Mouse (Mus musculus) heart, adult 2 months (tissue): ENCODE measurements at regions not wholly inside any gene's neighbourhood (a gene's known extent, or its start where the extent isn't known, plus 50 kb on each side); places are given as distances from the start of the nearest gene placed in this dataset.

ENCODE experiments used
- DNase-seq, 2 experiments: peaks; one replicate each; pipeline ENCODE4 v3.0.0; 2021
- H3K27ac ChIP-seq: fragments of 200-600 bp; 2 replicates; pipeline ENCODE4 v1.8.1; 2022
- H3K27me3 ChIP-seq: fragments of 200-500 bp; 2 replicates; pipeline ENCODE4 v1.6.1; 2012; ENCODE audit warnings: mild to moderate bottlenecking, low read length, inconsistent platforms, mixed read lengths; ENCODE audit not compliant: control insufficient read depth, insufficient read depth
- H3K36me3 ChIP-seq: fragments of 200-500 bp; 2 replicates; pipeline ENCODE4 v1.6.1; 2012; ENCODE audit warnings: low read length, inconsistent platforms; ENCODE audit not compliant: control insufficient read depth, insufficient read depth
- H3K4me1 ChIP-seq: fragments of 200-500 bp; 2 replicates; pipeline ENCODE4 v1.6.1; 2011; ENCODE audit warnings: low read length; ENCODE audit not compliant: control insufficient read depth, insufficient read depth
- H3K4me3 ChIP-seq: fragments of 200-600 bp; 2 replicates; pipeline ENCODE4 v1.8.1; 2022
- H3K79me2 ChIP-seq: fragments of 200-500 bp; replicated peaks from 2 replicates; pipeline ENCODE4 v1.6.1; 2012; ENCODE audit warnings: mild to moderate bottlenecking, inconsistent platforms, low read length, moderate library complexity, mixed read lengths; ENCODE audit not compliant: control insufficient read depth, insufficient read depth
- H3K9ac ChIP-seq: fragments of 200-500 bp; 2 replicates; pipeline ENCODE4 v1.6.1; 2012; ENCODE audit warnings: low read depth, mild to moderate bottlenecking, control low read depth, inconsistent platforms, low read length, mixed read lengths
- CTCF ChIP-seq: fragments of 200-600 bp; IDR thresholded peaks from 2 replicates; pipeline ENCODE4 v1.8.1; 2022; ENCODE audit warnings: antibody characterized with exemption, mild to moderate bottlenecking, moderate library complexity
- EP300 ChIP-seq: fragments of 200-500 bp; IDR thresholded peaks from 2 replicates; pipeline ENCODE4 v1.6.1; 2011; ENCODE audit warnings: low read depth, low read length, control low read depth; ENCODE audit not compliant: insufficient read depth
- POLR2A ChIP-seq: fragments of 200-500 bp; IDR thresholded peaks from 2 replicates; pipeline ENCODE4 v1.6.1; 2011; ENCODE audit warnings: mild to moderate bottlenecking, low read depth, low read length, control low read depth; ENCODE audit not compliant: insufficient read depth
- WGBS: fragments of 180-500 bp; shearing (Covaris S2); methylation state at CpG from one replicate; pipeline ENCODE4 v1.1.7; 2018; 5-methylcytosine and 5-hydroxymethylcytosine counted together
- intact Hi-C: fragments of 180-260 bp; cut with DNase I; formaldehyde crosslinking; loops from one replicate; pipeline ENCODE4 v1.15.1; 2025

DNA sequence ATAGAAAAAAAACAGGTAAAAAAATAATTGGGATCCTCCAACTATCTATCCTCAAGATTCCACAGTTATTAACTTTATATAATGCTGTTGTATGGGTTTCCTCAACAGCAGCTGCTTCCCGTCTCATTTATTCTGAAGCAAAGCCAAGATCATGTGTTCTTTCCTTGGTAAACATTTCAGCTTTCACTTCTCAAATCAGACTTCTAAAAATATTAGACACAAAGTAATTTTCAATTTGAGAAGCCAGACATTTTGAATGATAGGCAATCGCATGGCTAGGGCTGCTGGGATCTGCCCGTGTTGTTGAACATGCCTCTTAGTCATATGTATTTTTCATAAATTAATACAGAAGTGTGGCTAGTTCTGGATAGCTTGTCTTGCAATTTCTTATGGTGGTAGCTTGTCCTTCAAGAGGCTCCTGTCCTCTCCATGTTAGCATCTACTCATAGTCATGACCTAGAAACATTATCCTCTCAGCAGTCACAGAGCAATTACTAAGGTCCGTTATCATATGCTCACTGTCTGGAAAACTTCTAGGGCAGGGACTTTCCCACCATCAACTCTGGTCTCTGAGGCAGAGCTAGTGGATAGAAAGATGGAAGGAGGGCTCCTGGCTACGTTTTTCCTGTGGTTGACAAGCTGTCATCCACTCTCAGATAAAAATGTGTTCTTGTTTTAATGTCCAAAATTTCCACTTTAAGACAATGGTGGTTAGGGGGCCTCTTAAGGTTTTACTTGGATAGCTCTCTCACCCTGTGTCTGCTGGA lies 274.6 kb upstream of the Nmur2 start:
- WGBS = 52% methylated on average over 5 of the region's 5 CpGs
- no peak for TF ChIP-seq POLR2A
- no peak for TF ChIP-seq CTCF
- no peak for TF ChIP-seq EP300
- DNase-seq = no peak
- Histone ChIP-seq H3K27ac (no peak overlapping the region), H3K4me1 (no peaks in the 10 kb centered on the region), H3K36me3 (no peaks in the 10 kb centered on the region), H3K9ac (no peak overlapping the region), H3K27me3 (no peaks in the 10 kb centered on the region), H3K79me2 (no peaks in the 10 kb centered on the region), H3K4me3 (no peak overlapping the region)
- intact Hi-C loops = no loop called here

DNA sequence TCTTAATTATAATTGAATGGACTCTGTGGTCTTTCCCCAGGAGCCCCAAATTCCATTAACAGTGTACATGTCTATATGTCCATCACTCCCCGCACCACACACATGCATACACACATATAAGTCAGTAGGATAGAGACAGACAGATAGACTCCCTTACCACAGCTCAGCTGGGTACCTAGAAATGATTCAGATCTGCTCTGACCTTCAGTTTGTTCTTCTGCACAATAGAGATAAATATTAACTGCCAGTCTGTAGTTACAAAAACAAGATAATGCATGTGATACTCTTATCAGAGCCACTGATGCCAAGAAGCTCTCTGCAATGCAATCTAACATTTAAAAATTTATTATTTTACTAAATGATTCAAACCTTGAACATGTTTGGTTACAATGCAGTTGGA lies 268.7 kb upstream of the Nmur2 start:
- no peaks in the 10 kb centered on the region for H3K4me1 ChIP-seq
- no peaks in the 10 kb centered on the region for H3K36me3 ChIP-seq
- H3K27me3 ChIP-seq = no peaks in the 10 kb centered on the region
- 96% methylated on average over 1 of the region's 1 CpGs for WGBS
- H3K79me2 ChIP-seq = no peaks in the 10 kb centered on the region
- no peak overlapping the region for H3K4me3 ChIP-seq
- H3K9ac ChIP-seq = no peak overlapping the region
- TF ChIP-seq EP300 (no peak), CTCF (no peak), POLR2A (no peak)
- intact Hi-C loops = no loop called here
- no peak for DNase-seq
- H3K27ac ChIP-seq = no peak overlapping the region

DNA sequence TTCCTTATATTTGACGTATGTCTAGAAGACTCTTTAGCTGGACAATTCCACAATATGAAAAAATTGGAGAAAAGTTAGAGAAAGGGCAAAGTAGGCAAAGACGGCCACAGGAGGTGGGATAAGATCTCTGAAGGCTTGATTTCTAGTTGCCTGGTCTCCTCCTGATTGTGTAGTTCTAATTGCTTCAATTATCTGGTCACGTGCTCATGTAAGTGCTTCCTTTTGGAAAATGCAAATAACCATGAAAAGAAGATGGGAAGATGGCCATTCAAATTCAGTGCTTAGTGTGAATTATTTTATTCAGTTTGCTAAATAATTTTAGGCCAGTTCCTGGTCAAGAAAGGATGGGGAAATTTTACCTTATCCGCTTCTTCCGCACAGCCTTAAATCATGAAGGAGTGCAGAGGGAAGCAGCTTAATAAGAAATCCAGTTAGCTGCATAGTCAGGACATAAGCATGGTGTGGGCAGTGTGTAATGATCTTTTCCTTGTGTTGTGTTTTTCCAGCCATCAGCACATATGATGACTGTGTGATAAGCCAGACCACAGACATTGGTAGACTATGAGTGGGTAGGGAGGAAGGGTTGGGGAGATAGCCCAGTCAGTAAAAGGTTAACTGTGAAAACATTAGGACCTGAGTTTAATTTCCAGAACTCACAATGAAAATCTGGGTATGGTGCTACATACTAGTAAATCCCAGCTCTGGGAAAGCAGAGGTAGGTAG lies 267.7 kb upstream of the Nmur2 start:
- Histone ChIP-seq H3K79me2 (no peaks in the 10 kb centered on the region), H3K9ac (no peak overlapping the region), H3K4me1 (no peaks in the 10 kb centered on the region), H3K27me3 (no peaks in the 10 kb centered on the region), H3K27ac (no peak overlapping the region), H3K4me3 (no peak overlapping the region), H3K36me3 (no peaks in the 10 kb centered on the region)
- TF ChIP-seq POLR2A (no peak), EP300 (no peak)
- WGBS = 92% methylated on average over 5 of the region's 5 CpGs
- no peak for DNase-seq
- intact Hi-C loops = no loop called here

DNA sequence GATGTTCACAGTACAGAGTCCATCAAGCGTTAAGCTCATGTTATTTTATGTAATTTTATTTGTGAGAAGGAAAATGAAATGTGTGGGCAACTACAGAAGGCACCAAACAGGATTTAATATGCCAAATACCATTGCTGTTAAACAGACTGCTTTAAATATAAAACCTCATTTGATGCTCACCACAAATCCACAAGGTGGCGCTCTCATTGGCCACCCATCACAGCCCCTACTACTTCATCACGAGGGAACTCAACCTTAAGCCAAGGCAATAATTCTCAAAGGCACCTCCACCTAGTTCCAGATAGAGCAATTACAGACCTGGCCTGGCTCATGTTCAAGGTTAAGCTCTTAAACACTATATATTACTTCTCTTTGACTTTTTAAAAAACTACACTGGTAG lies 266.2 kb upstream of the Nmur2 start:
- intact Hi-C loops = no loop called here
- TF ChIP-seq EP300 = no peak
- no peak for TF ChIP-seq POLR2A
- TF ChIP-seq CTCF = no peak
- Histone ChIP-seq H3K4me1 (no peaks in the 10 kb centered on the region), H3K4me3 (no peak overlapping the region), H3K36me3 (no peaks in the 10 kb centered on the region), H3K79me2 (no peaks in the 10 kb centered on the region), H3K27me3 (no peaks in the 10 kb centered on the region), H3K9ac (no peak overlapping the region), H3K27ac (no peak overlapping the region)
- WGBS = 28% methylated on average over 3 of the region's 3 CpGs
- DNase-seq = no peak

DNA sequence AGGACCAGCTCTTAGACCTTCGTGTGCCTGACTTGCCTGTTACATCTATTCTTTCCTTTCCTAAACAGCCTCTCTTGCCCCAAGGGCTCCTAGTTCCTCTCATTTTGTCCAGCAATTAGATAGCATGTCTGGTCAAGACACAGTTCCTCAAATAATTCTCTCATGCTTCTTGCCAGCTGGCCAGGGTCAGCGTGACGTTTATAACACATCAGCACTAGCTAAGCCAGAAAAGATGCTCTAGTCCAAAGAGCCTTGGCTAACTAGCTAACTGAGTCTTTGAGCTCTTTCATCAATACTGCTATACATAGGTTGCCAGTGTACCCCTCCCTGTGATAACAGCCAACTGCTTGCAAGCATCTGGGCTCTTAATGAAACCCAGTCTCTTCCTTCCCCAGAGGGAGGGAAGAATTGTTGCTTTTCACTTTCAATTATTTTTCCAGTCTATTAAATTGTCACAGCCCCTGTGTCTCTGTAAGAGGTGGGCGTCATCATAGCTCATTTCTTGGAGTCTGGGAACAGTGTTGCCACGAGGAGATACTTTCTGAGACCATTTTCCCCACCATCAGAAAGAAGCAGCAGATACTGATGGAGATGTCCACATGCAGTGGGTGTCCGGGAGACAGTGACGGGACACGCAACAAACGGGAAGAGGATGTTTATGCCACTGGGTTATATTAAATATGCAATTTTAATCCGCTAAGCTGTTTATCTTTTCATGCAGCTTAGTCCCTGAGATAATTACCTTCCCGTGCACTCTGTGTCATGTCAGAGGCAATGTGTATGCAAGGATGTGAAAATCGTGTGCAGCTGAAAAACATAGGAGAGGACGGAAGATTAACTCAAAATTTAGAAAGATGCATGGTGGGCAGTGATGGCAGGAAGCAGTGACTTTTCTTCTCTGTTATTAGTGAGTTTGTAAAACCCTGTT lies 250.1 kb upstream of the Nmur2 start:
- H3K36me3 ChIP-seq = no peaks in the 10 kb centered on the region
- no peak overlapping the region for H3K27ac ChIP-seq
- WGBS = 64% methylated on average over 13 of the region's 13 CpGs
- H3K27me3 ChIP-seq = no peaks in the 10 kb centered on the region
- no peaks in the 10 kb centered on the region for H3K4me1 ChIP-seq
- intact Hi-C loops = no loop called here
- no peak for TF ChIP-seq EP300
- no peak for TF ChIP-seq POLR2A
- TF ChIP-seq CTCF = no peak
- H3K79me2 ChIP-seq = no peaks in the 10 kb centered on the region
- DNase-seq = peak; percentile 45 to 51
- no peak overlapping the region for H3K9ac ChIP-seq
- no peak overlapping the region for H3K4me3 ChIP-seq

DNA sequence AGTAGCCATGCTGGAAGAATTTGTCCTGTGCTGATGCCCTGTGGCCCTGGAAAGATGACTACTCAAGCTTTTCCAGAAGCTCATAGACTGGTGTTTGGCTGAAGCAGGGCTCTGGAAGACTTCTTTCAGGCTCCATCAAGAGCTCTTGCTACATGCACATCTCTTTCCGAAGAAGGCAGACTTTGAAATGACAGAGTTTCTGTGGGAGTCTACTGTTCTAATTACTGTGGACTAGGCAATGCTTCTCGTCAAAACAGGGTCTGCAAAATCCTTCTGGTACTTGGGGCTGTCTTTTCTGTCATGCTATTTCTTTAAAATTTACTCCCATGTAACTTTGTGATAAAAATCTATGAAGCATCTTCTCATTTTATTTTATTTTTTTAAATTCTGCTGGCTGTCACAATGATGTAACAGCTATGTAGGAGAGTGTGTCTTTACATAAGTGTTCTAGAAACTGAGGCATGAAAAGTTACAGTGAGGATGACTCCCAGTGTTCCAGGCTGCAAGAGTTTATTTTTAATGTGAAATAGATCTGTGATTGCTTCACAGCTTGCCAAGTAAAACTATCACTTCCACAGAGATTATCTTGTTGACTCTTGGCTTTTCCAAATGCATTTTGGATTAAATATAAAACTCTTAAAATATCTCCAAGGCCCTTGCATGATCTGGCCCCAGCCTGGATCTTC lies 244.9 kb upstream of the Nmur2 start:
- intact Hi-C loops = no loop called here
- no peaks in the 10 kb centered on the region for H3K36me3 ChIP-seq
- H3K4me3 ChIP-seq = no peak overlapping the region
- no peaks in the 10 kb centered on the region for H3K79me2 ChIP-seq
- no peak overlapping the region for H3K9ac ChIP-seq
- no peaks in the 10 kb centered on the region for H3K4me1 ChIP-seq
- no peaks in the 10 kb centered on the region for H3K27me3 ChIP-seq
- no peak for TF ChIP-seq POLR2A
- 72% methylated on average over 2 of the region's 2 CpGs for WGBS
- no peak for DNase-seq
- no peak overlapping the region for H3K27ac ChIP-seq
